Mouse (Mus musculus) myocyte (in vitro differentiated cells): ENCODE data around the gene Vldlr. TPM values are rescaled to one million over a fixed set of nuclear protein-coding genes. Genes with fewer than 3 reads are reported as not detected.

Source experiments
- H3K27me3 ChIP-seq: one replicate; pipeline ENCODE4 v1.6.1; 2011; ENCODE audit not compliant: control insufficient read depth, insufficient read depth, insufficient read length
- H3K36me3 ChIP-seq: one replicate; pipeline ENCODE4 v1.6.1; 2011; ENCODE audit not compliant: control insufficient read depth, insufficient read depth
- H3K4me2 ChIP-seq: one replicate; pipeline ENCODE4 v1.6.1; 2011; ENCODE audit warnings: low read depth, control low read depth
- H3K4me3 ChIP-seq: one replicate; pipeline ENCODE4 v1.5.1; 2011; ENCODE audit warnings: mild to moderate bottlenecking, control low read depth, moderate library complexity
- H3K79me2 ChIP-seq: one replicate; pipeline ENCODE4 v1.6.1; 2011; ENCODE audit not compliant: control insufficient read depth, insufficient read depth
- H3ac ChIP-seq: one replicate; pipeline ENCODE4 v1.6.1; 2011; ENCODE audit not compliant: control insufficient read depth, insufficient read length
- CEBPB ChIP-seq: IDR thresholded peaks from 2 replicates; pipeline ENCODE4 v1.6.1; 2011; ENCODE audit warnings: mild to moderate bottlenecking, moderate library complexity; ENCODE audit not compliant: poor library complexity, insufficient read depth, severe bottlenecking
- E2F4 ChIP-seq: IDR thresholded peaks from one replicate; pipeline ENCODE4 v1.6.1; 2011; ENCODE audit warnings: mild to moderate bottlenecking, control low read depth, moderate library complexity; ENCODE audit not compliant: insufficient read depth
- MAX ChIP-seq: IDR thresholded peaks from one replicate; pipeline ENCODE4 v1.6.1; 2011; ENCODE audit warnings: low read depth, mild to moderate bottlenecking, control low read depth
- MYOD1 ChIP-seq, 3 experiments: IDR thresholded peaks; one replicate each; pipeline ENCODE4 v1.6.1; 2011; ENCODE audit warnings: control low read depth in 2 of 3, low read depth in 2 of 3, mild to moderate bottlenecking in 2 of 3, moderate library complexity in 1 of 3; ENCODE audit not compliant: insufficient read length in 2 of 3, control insufficient read depth in 1 of 3
- MYOG ChIP-seq, 3 experiments: IDR thresholded peaks; one replicate each; pipeline ENCODE4 v1.6.1; 2011; ENCODE audit warnings: control low read depth in 2 of 3, low read depth in 2 of 3, mild to moderate bottlenecking in 2 of 3; ENCODE audit not compliant: insufficient read length in 2 of 3, control insufficient read depth in 1 of 3, insufficient read depth in 1 of 3
- POLR2A ChIP-seq: IDR thresholded peaks from one replicate; pipeline ENCODE4 v1.6.1; 2011; ENCODE audit warnings: low read depth, mild to moderate bottlenecking, control low read depth, moderate library complexity; ENCODE audit not compliant: insufficient read length
- POLR2AphosphoS2 ChIP-seq: IDR thresholded peaks from one replicate; pipeline ENCODE4 v1.6.1; 2011; ENCODE audit warnings: low read depth, control low read depth; ENCODE audit not compliant: insufficient read length
- REST ChIP-seq: IDR thresholded peaks from one replicate; pipeline ENCODE4 v1.6.1; 2011; ENCODE audit warnings: mild to moderate bottlenecking, control low read depth, moderate library complexity; ENCODE audit not compliant: insufficient read depth, insufficient read length
- SRF ChIP-seq: IDR thresholded peaks from one replicate; pipeline ENCODE4 v1.6.1; 2011; ENCODE audit warnings: low read depth; ENCODE audit not compliant: control insufficient read depth, insufficient read length
- TCF12 ChIP-seq: IDR thresholded peaks from one replicate; pipeline ENCODE4 v1.6.1; 2011; ENCODE audit warnings: mild to moderate bottlenecking, control low read depth; ENCODE audit not compliant: poor library complexity, insufficient read depth, severe bottlenecking
- TCF3 ChIP-seq: IDR thresholded peaks from one replicate; pipeline ENCODE4 v1.6.1; 2011; ENCODE audit warnings: low read depth, control low read depth; ENCODE audit not compliant: insufficient read length
- USF1 ChIP-seq: IDR thresholded peaks from one replicate; pipeline ENCODE4 v1.6.1; 2011; ENCODE audit warnings: low read depth, mild to moderate bottlenecking, control low read depth, moderate library complexity
- polyA plus RNA-seq: library from polyadenylated mRNA; unstranded; fragments of >200 nt; fragmentation: generic; extraction: Trizol; gene quantifications from one replicate; pipeline ENCODE4 v1.2.1, GENCODE M21; 2012; ENCODE audit warnings: missing spikeins

The Vldlr gene
- polyA plus RNA-seq, 1 experiment, result 6.9 TPM

DNA sequence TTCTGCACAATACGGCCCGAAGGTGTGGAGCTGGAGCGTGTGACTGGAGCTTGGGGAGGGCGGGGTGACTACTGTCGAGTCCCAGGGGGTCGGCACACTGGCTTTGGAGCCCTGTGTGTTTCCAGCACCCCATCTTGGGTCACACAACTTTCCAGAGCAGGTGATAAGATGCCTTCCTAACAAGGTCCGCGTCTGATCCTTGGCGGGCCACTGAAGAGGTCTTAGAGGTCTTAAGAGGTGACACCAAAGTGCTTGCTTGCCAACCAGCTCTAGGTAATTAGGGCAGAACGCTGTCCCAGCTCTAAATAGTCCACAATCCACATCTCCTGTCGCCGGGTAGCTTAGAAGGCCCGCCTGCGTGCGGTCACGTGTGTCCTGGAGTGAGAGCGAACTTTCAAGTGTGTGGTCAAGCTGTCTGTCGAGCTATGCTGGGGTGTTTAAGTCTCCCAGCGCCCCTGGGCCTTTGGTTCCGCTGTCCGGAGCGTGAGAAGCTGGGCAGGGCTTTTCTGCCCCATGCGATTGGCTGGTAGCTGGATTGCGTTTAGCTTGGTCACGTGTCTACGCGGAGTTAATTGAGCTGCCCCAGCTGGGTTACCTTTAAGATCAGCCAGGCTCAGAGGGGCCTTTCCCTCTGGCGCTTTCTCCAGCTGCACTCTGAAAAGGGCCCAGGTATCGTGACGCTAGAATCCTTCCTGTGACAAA is 2.4 kb downstream of the Vldlr start:
- no peaks in the 10 kb centered on the region for H3K36me3 ChIP-seq
- TF ChIP-seq MYOG (IDR thresholded peaks at IDR 0.05; ENCODE audit: control insufficient read depth in 1 of 3, insufficient read depth in 1 of 3, insufficient read length in 2 of 3, low read depth in 2 of 3) (no peak), POLR2A (no peak), CEBPB (no peak), TCF3 (no peak), MAX (no peak), POLR2AphosphoS2 (no peak), REST (no peak), SRF (no peak), USF1 (no peak), MYOD1 (IDR thresholded peaks at IDR 0.05; ENCODE audit: control insufficient read depth in 1 of 3, insufficient read length in 2 of 3, low read depth in 2 of 3) (no peak), E2F4 (no peak), TCF12 (no peak)
- no peaks in the 10 kb centered on the region for H3K79me2 ChIP-seq
- peak overlapping the region; percentile 45 for H3K4me2 ChIP-seq
- H3K27me3 ChIP-seq, result peaks cover 24% of the 10 kb centered on the region
- no peak overlapping the region for H3ac ChIP-seq
- peak overlapping the region; percentile 23 for H3K4me3 ChIP-seq

DNA sequence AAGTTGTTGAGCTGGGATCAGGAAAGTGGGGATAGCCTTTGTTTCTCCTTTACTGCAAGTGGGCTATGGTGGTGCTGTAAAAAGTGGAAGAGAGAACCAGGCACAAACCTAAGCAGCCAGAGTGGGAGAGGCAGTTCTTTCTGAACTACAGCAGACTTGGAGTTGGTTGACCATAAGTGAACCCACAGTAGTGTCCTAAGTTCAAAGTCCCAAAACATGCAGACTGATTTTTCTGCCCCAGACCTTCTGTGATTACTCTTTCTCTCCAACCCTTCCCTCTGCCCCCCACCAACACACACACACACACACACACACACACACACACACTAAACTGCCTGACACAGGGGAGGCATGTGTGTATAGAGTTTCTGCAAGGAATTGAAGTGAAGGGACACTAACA is 3.3 kb downstream of the Vldlr start:
- H3K4me3 ChIP-seq, result no peak overlapping the region
- H3K27me3 ChIP-seq, result peaks cover 24% of the 10 kb centered on the region
- H3K79me2 ChIP-seq, result no peaks in the 10 kb centered on the region
- H3K36me3 ChIP-seq, result no peaks in the 10 kb centered on the region
- TF ChIP-seq SRF (no peak), USF1 (no peak), TCF12 (no peak), MYOD1 (IDR thresholded peaks at IDR 0.05; ENCODE audit: control insufficient read depth in 1 of 3, insufficient read length in 2 of 3, low read depth in 2 of 3) (no peak), MAX (no peak), REST (no peak), CEBPB (no peak), POLR2AphosphoS2 (no peak)
- H3K4me2 ChIP-seq, result no peak overlapping the region
- no peak overlapping the region for H3ac ChIP-seq

DNA sequence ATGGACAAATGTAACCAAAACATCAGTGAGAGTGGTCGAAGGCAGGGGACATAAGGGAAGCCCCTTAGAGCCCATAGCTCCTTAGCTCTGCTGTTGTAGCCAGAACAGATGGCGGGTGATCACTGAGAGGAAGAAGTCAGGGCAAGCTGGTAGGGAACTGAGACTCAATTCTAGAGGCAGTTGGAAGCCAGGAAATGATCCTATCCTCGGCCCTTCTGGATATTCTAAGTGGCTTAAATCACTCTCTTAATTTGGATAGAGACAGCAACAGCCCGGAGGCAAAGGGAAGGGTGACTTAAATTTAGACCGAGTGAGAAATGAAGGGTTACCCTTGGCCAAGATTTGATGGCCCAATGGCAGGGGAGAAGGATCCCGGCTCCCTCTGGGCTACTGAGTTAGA is 6.8 kb downstream of the Vldlr start:
- no peak overlapping the region for H3ac ChIP-seq
- no peaks in the 10 kb centered on the region for H3K79me2 ChIP-seq
- no peak overlapping the region for H3K4me3 ChIP-seq
- TF ChIP-seq MAX, result no peak
- no peak for TF ChIP-seq TCF3
- no peak for TF ChIP-seq E2F4
- TF ChIP-seq MYOD1 (IDR thresholded peaks at IDR 0.05; ENCODE audit: control insufficient read depth in 1 of 3, insufficient read length in 2 of 3, low read depth in 2 of 3), result no peak
- TF ChIP-seq TCF12, result no peak
- no peak for TF ChIP-seq POLR2A
- no peak for TF ChIP-seq CEBPB
- no peak for TF ChIP-seq POLR2AphosphoS2
- TF ChIP-seq REST, result no peak
- TF ChIP-seq MYOG (IDR thresholded peaks at IDR 0.05; ENCODE audit: control insufficient read depth in 1 of 3, insufficient read depth in 1 of 3, insufficient read length in 2 of 3, low read depth in 2 of 3), result no peak
- TF ChIP-seq USF1, result no peak
- TF ChIP-seq SRF, result no peak
- no peaks in the 10 kb centered on the region for H3K36me3 ChIP-seq
- H3K27me3 ChIP-seq, result peaks cover 8% of the 10 kb centered on the region
- H3K4me2 ChIP-seq, result no peak overlapping the region

DNA sequence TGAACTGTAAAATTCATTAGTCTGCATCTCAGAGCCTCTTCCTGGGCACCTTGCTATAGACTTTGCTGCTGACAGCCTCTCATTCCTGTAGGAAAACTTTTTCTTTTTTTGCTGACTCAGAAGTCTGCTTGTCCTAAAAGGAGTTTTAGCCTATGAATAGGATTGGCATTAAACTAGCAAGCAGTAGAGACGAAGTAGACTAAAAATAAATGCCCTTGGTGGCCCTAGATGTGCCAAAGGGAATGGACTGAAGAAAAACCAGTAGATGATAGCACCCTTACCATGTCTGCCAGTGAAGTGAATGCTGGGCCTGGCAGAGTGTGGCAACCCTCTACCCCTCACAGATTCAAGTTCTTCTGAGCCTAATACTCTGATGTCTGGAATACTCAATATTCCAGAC is 8.1 kb downstream of the Vldlr start:
- no peaks in the 10 kb centered on the region for H3K79me2 ChIP-seq
- no peak overlapping the region for H3K4me2 ChIP-seq
- no peak overlapping the region for H3ac ChIP-seq
- no peak overlapping the region for H3K4me3 ChIP-seq
- H3K27me3 ChIP-seq, result no peaks in the 10 kb centered on the region
- TF ChIP-seq REST (no peak), USF1 (no peak), TCF12 (no peak), TCF3 (no peak), POLR2AphosphoS2 (no peak), MYOD1 (IDR thresholded peaks at IDR 0.05; ENCODE audit: control insufficient read depth in 1 of 3, insufficient read length in 2 of 3, low read depth in 2 of 3) (no peak), MAX (no peak), SRF (no peak), CEBPB (no peak), MYOG (IDR thresholded peaks at IDR 0.05; ENCODE audit: control insufficient read depth in 1 of 3, insufficient read depth in 1 of 3, insufficient read length in 2 of 3, low read depth in 2 of 3) (no peak), POLR2A (no peak), E2F4 (no peak)
- no peaks in the 10 kb centered on the region for H3K36me3 ChIP-seq
